Mouse (Mus musculus): ENCODE results near the gene Clstn1. TPM values are rescaled to one million over a fixed set of nuclear protein-coding genes. Genes with fewer than 3 reads are reported as not detected.
A peak's percentile ranks its signal among the peaks of the same experiment; 100 is the strongest.

The Clstn1 gene
- polyA plus RNA-seq, 1 experiment: 145 TPM

- no peak for TF ChIP-seq POLR2A (IDR thresholded peaks at IDR 0.05; ENCODE audit: borderline replicate concordance, extremely low read depth, insufficient read depth, insufficient read length, poor library complexity, severe bottlenecking)
- no peak for TF ChIP-seq CTCF (IDR thresholded peaks at IDR 0.05; ENCODE audit: borderline replicate concordance, extremely low read depth, insufficient read depth, insufficient read length)
These were observed 59.5 kb downstream of the Clstn1 start for GRCm38 (mm10) chr4:149645761-149646160.

GRCm38 (mm10) chr4:149648031-149648805, 62.0 kb downstream of the Clstn1 start:
- TF ChIP-seq CTCF (IDR thresholded peaks at IDR 0.05; ENCODE audit: borderline replicate concordance, extremely low read depth, insufficient read depth, insufficient read length) (no peak), POLR2A (IDR thresholded peaks at IDR 0.05; ENCODE audit: borderline replicate concordance, extremely low read depth, insufficient read depth, insufficient read length, poor library complexity, severe bottlenecking) (no peak)
- no peak for DNase-seq (ENCODE audit: low read depth)

More at GRCm38 (mm10) chr4:149645761-149646160, 59.5 kb downstream of the Clstn1 start:
- no peak for DNase-seq (ENCODE audit: low read depth)

GRCm38 (mm10) chr4:149650493-149651193, 64.4 kb downstream of the Clstn1 start:
- TF ChIP-seq CTCF (IDR thresholded peaks at IDR 0.05; ENCODE audit: borderline replicate concordance, extremely low read depth, insufficient read depth, insufficient read length): peak; percentile 75
- TF ChIP-seq POLR2A (IDR thresholded peaks at IDR 0.05; ENCODE audit: borderline replicate concordance, extremely low read depth, insufficient read depth, insufficient read length, poor library complexity, severe bottlenecking): no peak
- peak; percentile 59 for DNase-seq (ENCODE audit: low read depth)

GRCm38 (mm10) chr4:149654232-149654631, 68.0 kb downstream of the Clstn1 start:
- TF ChIP-seq CTCF (IDR thresholded peaks at IDR 0.05; ENCODE audit: borderline replicate concordance, extremely low read depth, insufficient read depth, insufficient read length) (peak; percentile 67; the same call in 1 of the 2 replicates), POLR2A (IDR thresholded peaks at IDR 0.05; ENCODE audit: borderline replicate concordance, extremely low read depth, insufficient read depth, insufficient read length, poor library complexity, severe bottlenecking) (no peak)
- peak; percentile 16 for DNase-seq (ENCODE audit: low read depth)

- no peak for DNase-seq (ENCODE audit: low read depth)
- TF ChIP-seq CTCF (IDR thresholded peaks at IDR 0.05; ENCODE audit: borderline replicate concordance, extremely low read depth, insufficient read depth, insufficient read length) (no peak), POLR2A (IDR thresholded peaks at IDR 0.05; ENCODE audit: borderline replicate concordance, extremely low read depth, insufficient read depth, insufficient read length, poor library complexity, severe bottlenecking) (no peak)
These were observed 71.7 kb downstream of the Clstn1 start for GRCm38 (mm10) chr4:149657858-149658416.

GRCm38 (mm10) chr4:149659495-149660116, 73.3 kb downstream of the Clstn1 start:
- TF ChIP-seq POLR2A (IDR thresholded peaks at IDR 0.05; ENCODE audit: borderline replicate concordance, extremely low read depth, insufficient read depth, insufficient read length, poor library complexity, severe bottlenecking) (no peak), CTCF (IDR thresholded peaks at IDR 0.05; ENCODE audit: borderline replicate concordance, extremely low read depth, insufficient read depth, insufficient read length) (no peak)
- DNase-seq (ENCODE audit: low read depth): no peak

GRCm38 (mm10) chr4:149660598-149660997, 74.3 kb downstream of the Clstn1 start:
- DNase-seq (ENCODE audit: low read depth): no peak
- TF ChIP-seq CTCF (IDR thresholded peaks at IDR 0.05; ENCODE audit: borderline replicate concordance, extremely low read depth, insufficient read depth, insufficient read length) (no peak), POLR2A (IDR thresholded peaks at IDR 0.05; ENCODE audit: borderline replicate concordance, extremely low read depth, insufficient read depth, insufficient read length, poor library complexity, severe bottlenecking) (no peak)

- no peak for DNase-seq (ENCODE audit: low read depth)
- no peak for TF ChIP-seq CTCF (IDR thresholded peaks at IDR 0.05; ENCODE audit: borderline replicate concordance, extremely low read depth, insufficient read depth, insufficient read length)
- TF ChIP-seq POLR2A (IDR thresholded peaks at IDR 0.05; ENCODE audit: borderline replicate concordance, extremely low read depth, insufficient read depth, insufficient read length, poor library complexity, severe bottlenecking): no peak
These were observed 75.8 kb downstream of the Clstn1 start for GRCm38 (mm10) chr4:149661967-149662589.

- TF ChIP-seq POLR2A (IDR thresholded peaks at IDR 0.05; ENCODE audit: borderline replicate concordance, extremely low read depth, insufficient read depth, insufficient read length, poor library complexity, severe bottlenecking) (no peak), CTCF (IDR thresholded peaks at IDR 0.05; ENCODE audit: borderline replicate concordance, extremely low read depth, insufficient read depth, insufficient read length) (no peak)
- DNase-seq (ENCODE audit: low read depth): no peak
These were observed 77.7 kb downstream of the Clstn1 start for GRCm38 (mm10) chr4:149663849-149664503.

- DNase-seq (ENCODE audit: low read depth): no peak
These were observed 78.9 kb downstream of the Clstn1 start for GRCm38 (mm10) chr4:149665016-149665691.

More at GRCm38 (mm10) chr4:149665016-149665691, 78.9 kb downstream of the Clstn1 start:
- TF ChIP-seq CTCF (IDR thresholded peaks at IDR 0.05; ENCODE audit: borderline replicate concordance, extremely low read depth, insufficient read depth, insufficient read length): no peak
- no peak for TF ChIP-seq POLR2A (IDR thresholded peaks at IDR 0.05; ENCODE audit: borderline replicate concordance, extremely low read depth, insufficient read depth, insufficient read length, poor library complexity, severe bottlenecking)

Data from brain, embryonic 14.5 days (tissue).